Mouse (Mus musculus): ENCODE data around the gene Gm8978.
"Not testable (repeated sequence)": the region's sequence is repeated elsewhere in the genome, so short reads cannot be mapped to it uniquely, and the experiment has no call there.

Gene Gm8978

DNA sequence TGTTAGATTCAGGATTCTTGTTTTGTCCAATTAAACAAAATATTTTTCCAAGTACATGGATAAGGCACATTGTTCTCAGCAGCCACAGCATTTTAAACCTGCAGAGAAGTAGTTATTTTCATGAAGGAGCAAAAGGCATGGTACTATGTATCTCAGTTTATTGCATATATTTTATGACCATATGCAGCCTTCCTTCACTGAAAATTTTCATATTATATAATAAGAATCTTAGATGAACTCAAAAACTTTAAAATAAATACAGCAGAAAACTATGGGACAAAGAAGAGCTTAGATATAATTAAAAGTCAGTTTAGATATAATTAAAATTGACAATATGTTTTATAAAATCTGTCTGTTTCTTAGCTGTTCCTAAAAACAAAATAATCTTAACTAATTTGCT lies at the start of gene Gm8978:
TSS of gene Gm8978 (minus strand) at position 101 of the 400 bp plus-strand sequence.
- not testable (repeated sequence) for DNase-seq

DNA sequence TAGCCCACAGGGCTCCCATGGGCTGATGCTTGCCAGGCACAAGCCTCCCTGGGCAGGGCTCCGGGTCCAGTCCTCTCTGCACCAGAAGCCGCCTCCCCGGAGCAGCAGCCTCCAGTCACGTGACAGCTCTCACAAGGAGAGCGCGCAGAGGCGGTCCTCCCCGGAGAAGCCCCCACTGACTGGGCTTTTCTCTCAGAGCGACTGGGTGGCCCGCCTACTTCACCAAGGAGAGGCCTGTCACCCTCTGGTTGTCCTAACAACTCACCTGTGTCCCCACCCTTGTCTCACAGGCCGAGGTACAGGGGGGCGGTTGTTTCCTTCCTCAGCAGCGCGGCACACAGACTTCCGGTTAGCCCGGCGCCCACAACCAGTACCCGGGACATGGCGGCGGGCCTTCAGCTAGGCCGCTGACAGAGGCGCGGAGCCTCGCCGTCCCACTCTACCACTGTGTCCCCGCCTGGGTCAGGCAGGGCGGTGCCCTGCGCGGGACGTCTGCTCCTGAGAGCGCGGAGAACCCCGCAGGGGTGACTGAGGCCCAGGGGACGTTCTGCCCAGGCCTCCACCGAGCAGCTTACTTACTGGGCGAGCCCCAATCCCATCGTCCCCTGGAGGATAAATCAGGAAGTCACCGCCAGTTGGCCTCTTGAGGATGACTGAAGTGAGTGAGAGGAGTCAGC lies 35.3 kb downstream of the Gm8978 start:
- peak; percentile 57 to 61 for DNase-seq

DNA sequence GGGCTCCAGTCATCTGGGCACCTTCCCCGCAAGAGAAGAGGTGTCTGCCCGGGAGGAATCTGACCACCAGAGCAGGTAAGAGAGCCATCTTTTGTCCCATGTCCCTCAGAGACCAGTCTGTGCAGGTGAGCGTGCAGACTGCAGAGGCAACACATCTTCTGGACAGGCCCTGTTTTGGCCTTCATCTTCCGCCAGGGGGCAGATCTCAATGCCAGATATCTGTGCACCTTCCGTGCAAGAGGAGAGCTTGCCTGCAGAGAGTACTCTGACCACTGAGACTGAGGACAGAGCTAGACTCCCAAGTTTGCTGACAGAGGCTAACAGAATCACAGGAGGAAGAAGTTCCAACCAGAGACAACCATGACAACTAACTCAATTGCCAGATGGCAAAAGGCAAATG lies 56.5 kb downstream of the Gm8978 start:
- DNase-seq: not testable (repeated sequence)
